Mouse (Mus musculus) heart, adult 2 months (tissue): ENCODE results near the gene Gm20388. TPM values are rescaled to one million over a fixed set of nuclear protein-coding genes. Genes with fewer than 3 reads are reported as not detected.

ENCODE experiments used
- DNase-seq, 2 experiments: peaks; one replicate each; pipeline ENCODE4 v3.0.0; 2021
- H3K27ac ChIP-seq: fragments of 200-600 bp; 2 replicates; pipeline ENCODE4 v1.8.1; 2022
- H3K27me3 ChIP-seq: fragments of 200-500 bp; 2 replicates; pipeline ENCODE4 v1.6.1; 2012; ENCODE audit warnings: mild to moderate bottlenecking, low read length, inconsistent platforms, mixed read lengths; ENCODE audit not compliant: control insufficient read depth, insufficient read depth
- H3K36me3 ChIP-seq: fragments of 200-500 bp; 2 replicates; pipeline ENCODE4 v1.6.1; 2012; ENCODE audit warnings: low read length, inconsistent platforms; ENCODE audit not compliant: control insufficient read depth, insufficient read depth
- H3K4me1 ChIP-seq: fragments of 200-500 bp; 2 replicates; pipeline ENCODE4 v1.6.1; 2011; ENCODE audit warnings: low read length; ENCODE audit not compliant: control insufficient read depth, insufficient read depth
- H3K4me3 ChIP-seq: fragments of 200-600 bp; 2 replicates; pipeline ENCODE4 v1.8.1; 2022
- H3K79me2 ChIP-seq: fragments of 200-500 bp; replicated peaks from 2 replicates; pipeline ENCODE4 v1.6.1; 2012; ENCODE audit warnings: mild to moderate bottlenecking, inconsistent platforms, low read length, moderate library complexity, mixed read lengths; ENCODE audit not compliant: control insufficient read depth, insufficient read depth
- H3K9ac ChIP-seq: fragments of 200-500 bp; 2 replicates; pipeline ENCODE4 v1.6.1; 2012; ENCODE audit warnings: low read depth, mild to moderate bottlenecking, control low read depth, inconsistent platforms, low read length, mixed read lengths
- CTCF ChIP-seq: fragments of 200-600 bp; IDR thresholded peaks from 2 replicates; pipeline ENCODE4 v1.8.1; 2022; ENCODE audit warnings: antibody characterized with exemption, mild to moderate bottlenecking, moderate library complexity
- EP300 ChIP-seq: fragments of 200-500 bp; IDR thresholded peaks from 2 replicates; pipeline ENCODE4 v1.6.1; 2011; ENCODE audit warnings: low read depth, low read length, control low read depth; ENCODE audit not compliant: insufficient read depth
- POLR2A ChIP-seq: fragments of 200-500 bp; IDR thresholded peaks from 2 replicates; pipeline ENCODE4 v1.6.1; 2011; ENCODE audit warnings: mild to moderate bottlenecking, low read depth, low read length, control low read depth; ENCODE audit not compliant: insufficient read depth
- WGBS: fragments of 180-500 bp; shearing (Covaris S2); methylation state at CpG from one replicate; pipeline ENCODE4 v1.1.7; 2018; 5-methylcytosine and 5-hydroxymethylcytosine counted together
- intact Hi-C: fragments of 180-260 bp; cut with DNase I; formaldehyde crosslinking; loops from one replicate; pipeline ENCODE4 v1.15.1; 2025
- polyA plus RNA-seq: library from polyadenylated mRNA; depleted of rRNA; stranded (reverse); fragments of >200 nt; gene quantifications from 2 replicates; pipeline ENCODE4 v1.2.3, GENCODE M21; 2012
- total RNA-seq, 2 experiments: library from RNA; stranded (reverse); gene quantifications; 2 replicates each; pipeline ENCODE4 v1.2.3; 2021

Gm20388 gene
- total and polyA plus RNA-seq, 3 experiments: 1.8 to 32.3 TPM; not detected in 1

DNA sequence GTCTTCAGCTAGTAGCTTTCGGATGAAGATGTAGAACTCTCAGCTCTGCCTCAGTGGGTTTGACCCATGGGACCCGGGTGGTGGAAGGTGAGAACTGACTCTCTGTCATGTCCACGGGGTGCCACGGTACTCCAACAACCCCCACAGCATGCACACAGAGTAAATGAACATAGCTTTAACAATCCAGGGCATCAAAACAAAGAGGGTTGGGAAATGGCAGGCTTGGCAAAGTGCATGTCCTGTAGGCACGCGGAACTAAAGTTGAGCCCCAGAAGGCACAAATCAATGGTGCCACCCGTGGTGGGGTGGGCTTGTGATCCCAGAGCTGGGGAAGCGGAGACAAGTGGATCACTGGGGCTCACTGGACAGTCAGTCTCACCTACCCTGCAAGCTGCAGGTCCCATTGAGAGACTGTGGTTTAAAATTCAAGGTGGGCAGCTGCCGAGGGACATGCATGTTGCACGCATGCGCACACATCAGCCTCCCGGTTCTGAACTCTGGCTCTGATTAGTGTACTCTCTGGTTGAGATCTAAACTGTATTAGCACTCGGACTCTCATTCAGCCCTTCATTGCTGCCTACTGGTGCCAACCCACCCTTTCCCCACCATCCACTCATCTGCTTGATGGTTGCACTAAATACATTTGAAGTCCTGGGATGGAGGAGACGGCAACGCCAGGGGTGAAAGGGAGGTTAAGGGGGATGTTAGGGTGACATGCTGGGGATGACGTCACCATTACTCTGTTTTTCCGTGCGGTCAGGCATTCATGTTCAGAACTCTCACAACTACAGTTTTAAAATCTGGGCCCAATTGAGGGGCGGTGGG, 2037.9 kb downstream of the Gm20388 start:
- peak overlapping the region; percentile 57 for H3K27ac ChIP-seq
- peaks cover 10% of the 10 kb centered on the region for H3K4me1 ChIP-seq
- DNase-seq: no peak
- H3K27me3 ChIP-seq: no peaks in the 10 kb centered on the region
- H3K79me2 ChIP-seq: no peaks in the 10 kb centered on the region
- TF ChIP-seq POLR2A (no peak), EP300 (no peak), CTCF (no peak)
- no peaks in the 10 kb centered on the region for H3K36me3 ChIP-seq
- 41% methylated on average over 19 of the region's 19 CpGs for WGBS
- peak overlapping the region; percentile 41 for H3K4me3 ChIP-seq
- peak overlapping the region; percentile 39 for H3K9ac ChIP-seq
- intact Hi-C loops: no loop called here

DNA sequence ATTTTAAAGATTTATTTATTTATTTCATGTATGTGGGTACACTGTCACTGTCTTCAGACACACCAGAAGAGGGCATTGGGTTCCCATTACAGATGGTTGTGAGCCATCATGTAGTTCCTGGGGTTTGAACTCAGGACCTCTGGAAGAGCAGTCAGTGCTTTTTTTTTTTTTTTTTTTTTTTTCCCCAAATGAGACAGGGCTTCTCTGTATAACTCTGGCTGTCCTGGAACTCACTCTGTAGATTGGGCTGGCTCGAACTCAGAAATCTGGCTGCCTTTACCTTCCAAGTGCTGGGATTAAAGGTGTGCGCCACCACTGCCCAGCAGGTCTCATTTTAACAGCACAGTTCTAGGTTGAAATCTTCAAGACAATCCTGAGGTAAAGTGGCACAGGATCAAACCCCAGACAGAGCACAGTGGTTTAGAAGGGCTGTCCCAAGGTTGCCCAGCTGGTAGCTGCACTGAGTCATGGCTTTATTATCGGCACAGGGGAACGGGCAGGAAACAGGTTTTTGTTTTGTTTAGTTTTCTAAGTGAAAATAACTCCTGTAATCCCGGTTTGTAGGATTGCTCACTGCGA, 2038.7 kb downstream of the Gm20388 start, which contains the start of gene Banp:
Gene Banp, plus strand, starts transcription at position 529 of the 579 bp plus-strand sequence.
- Histone ChIP-seq H3K27ac (peak within 1 kb of the TSS; percentile 99), H3K36me3 (no peaks in the 10 kb centered on the region), H3K4me1 (peaks cover 10% of the 10 kb centered on the region), H3K79me2 (no peaks in the 10 kb centered on the region), H3K27me3 (no peaks in the 10 kb centered on the region), H3K9ac (peak within 1 kb of the TSS; percentile 95), H3K4me3 (peak within 1 kb of the TSS; percentile 81)
- intact Hi-C loops: no loop called here
- WGBS: 41% methylated on average over 6 of the region's 6 CpGs
- DNase-seq: no peak
- no peak for TF ChIP-seq POLR2A
- TF ChIP-seq EP300: no peak
- no peak for TF ChIP-seq CTCF

DNA sequence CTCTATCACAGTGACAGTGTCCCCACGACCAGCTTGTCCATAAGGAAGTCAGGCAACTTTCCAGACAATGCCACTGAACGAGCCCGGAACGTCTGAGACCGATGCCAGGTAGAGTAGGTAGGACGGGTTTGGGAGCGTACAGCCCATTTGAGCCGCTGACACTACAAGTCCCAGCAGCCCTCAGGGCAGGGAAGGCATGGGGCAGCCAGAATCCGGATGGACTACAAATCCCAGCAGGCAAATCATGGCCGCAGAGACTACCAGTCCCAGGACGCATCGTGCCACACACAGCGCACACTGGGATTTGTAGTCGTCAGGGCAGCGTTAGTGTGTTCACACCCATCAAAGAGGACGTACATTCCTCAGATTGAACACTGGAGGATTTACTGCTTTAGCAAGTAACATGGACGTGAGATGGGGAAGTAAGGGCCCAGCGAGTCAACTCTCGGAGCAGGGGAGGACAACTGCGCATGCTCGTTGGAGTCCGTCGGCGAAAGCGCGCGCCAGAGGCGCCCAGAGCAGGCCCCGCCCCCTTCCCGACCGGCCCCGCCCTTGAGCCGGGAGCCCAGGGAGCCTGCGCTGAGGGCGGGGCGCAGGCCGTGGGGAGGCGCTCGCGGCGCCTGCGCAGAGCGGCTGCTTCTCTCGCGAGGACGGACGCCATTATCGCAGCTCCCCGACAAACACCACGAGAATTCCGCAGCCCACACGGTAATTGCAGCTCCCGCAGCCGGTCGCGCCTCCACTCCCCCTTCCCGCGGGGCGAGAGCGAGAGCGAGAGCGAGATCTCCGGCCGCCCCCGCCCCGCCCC, 2039.5 kb downstream of the Gm20388 start:
- H3K9ac ChIP-seq: peak overlapping the region; percentile 95
- H3K79me2 ChIP-seq: no peaks in the 10 kb centered on the region
- under 1% methylated on average over 64 of the region's 66 CpGs for WGBS
- intact Hi-C loops: no loop called here
- H3K36me3 ChIP-seq: no peaks in the 10 kb centered on the region
- peak; percentile 99 for DNase-seq
- peaks cover 10% of the 10 kb centered on the region for H3K4me1 ChIP-seq
- H3K27me3 ChIP-seq: no peaks in the 10 kb centered on the region
- H3K27ac ChIP-seq: peak overlapping the region; percentile 99
- peak; percentile 74; the same call in 1 of the 2 replicates for TF ChIP-seq POLR2A
- 0 out of 2 replicates have a peak, but pooled peaks have one; percentile 4 for TF ChIP-seq CTCF
- TF ChIP-seq EP300: peak; percentile 95
- H3K4me3 ChIP-seq: peak overlapping the region; percentile 81

GRCm38 (mm10) chr8:121950749-121951655, 2040.4 kb downstream of the Gm20388 start:
- 2% methylated on average over 96 of the region's 97 CpGs for WGBS
- H3K4me3 ChIP-seq: peak overlapping the region; percentile 81
- intact Hi-C loops: no loop called here
- H3K4me1 ChIP-seq: peaks cover 10% of the 10 kb centered on the region
- DNase-seq: peak; percentile 72 to 77
- peaks cover 2% of the 10 kb centered on the region; the same call in 1 of the 2 replicates for H3K36me3 ChIP-seq
- no peaks in the 10 kb centered on the region for H3K27me3 ChIP-seq
- peak overlapping the region; percentile 95 for H3K9ac ChIP-seq
- H3K79me2 ChIP-seq: no peaks in the 10 kb centered on the region; the same call in 1 of the 2 replicates
- 0 out of 2 replicates have a peak, but pooled peaks have one; percentile 28 for TF ChIP-seq POLR2A
- TF ChIP-seq CTCF: peak; percentile 43
- 0 out of 2 replicates have a peak, but pooled peaks have one; percentile 6 for TF ChIP-seq EP300
- H3K27ac ChIP-seq: peak overlapping the region; percentile 99

- Histone ChIP-seq H3K27ac (no peak overlapping the region; the same call in none of the 2 replicates), H3K4me1 (peaks cover 11% of the 10 kb centered on the region), H3K9ac (no peak overlapping the region), H3K36me3 (peaks cover 2% of the 10 kb centered on the region; the same call in 1 of the 2 replicates), H3K4me3 (peak overlapping the region; percentile 73), H3K27me3 (no peaks in the 10 kb centered on the region), H3K79me2 (no peaks in the 10 kb centered on the region; the same call in 1 of the 2 replicates)
- WGBS: 17% methylated on average over 7 of the region's 7 CpGs
- intact Hi-C loops: no loop called here
- TF ChIP-seq POLR2A (no peak), EP300 (no peak), CTCF (no peak)
- DNase-seq: no peak
Measured at GRCm38 (mm10) chr8:121951656-121952009, 2041.0 kb downstream of the Gm20388 start.
